Mouse (Mus musculus) left cerebral cortex, postnatal 25 days (tissue): ENCODE results near the gene Kif13a. TPM values are rescaled to one million over a fixed set of nuclear protein-coding genes. Genes with fewer than 3 reads are reported as not detected.
A peak's percentile ranks its signal among the peaks of the same experiment; 100 is the strongest.

ENCODE experiments used
- DNase-seq, 2 experiments: peaks; one replicate each; pipeline ENCODE4 v3.0.0; 2022; ENCODE audit warnings: low spot score in 2 of 2, mixed read lengths in 1 of 2
- intact Hi-C: fragments of 180-260 bp; cut with DNase I; formaldehyde crosslinking; loops from one replicate; pipeline ENCODE4 v1.15.1; 2025
- total RNA-seq, 2 experiments: library from RNA; stranded (reverse); gene quantifications; 2 replicates each; pipeline ENCODE4 v1.2.3; 2021

Gene Kif13a
- total RNA-seq, 2 experiments from 2014 or later = 17.7 to 18.1 TPM

- intact Hi-C loops = no loop called here
- DNase-seq = no peak
Observed at GRCm38 (mm10) chr13:46748138-46748873, 181.4 kb downstream of the Kif13a start.

- no peak for DNase-seq
- intact Hi-C loops = no loop called here
Observed at GRCm38 (mm10) chr13:46743821-46744220, 185.8 kb downstream of the Kif13a start.

GRCm38 (mm10) chr13:46742367-46742766 lies 187.3 kb downstream of the Kif13a start:
- intact Hi-C loops = no loop called here
- DNase-seq = peak in 1 of 2 experiments; percentile 33

- intact Hi-C loops = no loop called here
- DNase-seq = no peak
Observed at GRCm38 (mm10) chr13:46739426-46739825, 190.2 kb downstream of the Kif13a start.

- intact Hi-C loops = no loop called here
- no peak for DNase-seq
Observed at GRCm38 (mm10) chr13:46737482-46737881, 192.2 kb downstream of the Kif13a start.

GRCm38 (mm10) chr13:46736479-46736865 lies 193.2 kb downstream of the Kif13a start:
- no peak for DNase-seq
- intact Hi-C loops = no loop called here

- intact Hi-C loops = no loop called here
- peak; percentile 26 to 33 for DNase-seq
Observed at GRCm38 (mm10) chr13:46735808-46736478, 193.7 kb downstream of the Kif13a start.

GRCm38 (mm10) chr13:46735219-46735807 lies 194.4 kb downstream of the Kif13a start:
- DNase-seq = no peak
- intact Hi-C loops = no loop called here

GRCm38 (mm10) chr13:46729998-46730397 lies 199.7 kb downstream of the Kif13a start:
- intact Hi-C loops = no loop called here
- no peak for DNase-seq

GRCm38 (mm10) chr13:46728411-46728810 lies 201.3 kb downstream of the Kif13a start:
- DNase-seq = peak in 1 of 2 experiments; percentile 11

GRCm38 (mm10) chr13:46727837-46728268 lies 201.8 kb downstream of the Kif13a start, which contains the start of gene Nup153:
Gene Nup153 (minus strand): TSS chr13:46727940.
- DNase-seq = peak; percentile 99 to 100
- intact Hi-C loops = no loop called here

More at GRCm38 (mm10) chr13:46728411-46728810, 201.3 kb downstream of the Kif13a start:
- intact Hi-C loops = no loop called here

- DNase-seq = peak in 1 of 2 experiments; percentile 30
- intact Hi-C loops = no loop called here
Observed at GRCm38 (mm10) chr13:46727038-46727836, 202.4 kb downstream of the Kif13a start.

GRCm38 (mm10) chr13:46726288-46727037 lies 203.2 kb downstream of the Kif13a start:
- DNase-seq = peak in 1 of 2 experiments; percentile 12
- intact Hi-C loops = no loop called here

- intact Hi-C loops = no loop called here
- DNase-seq = no peak
Observed at GRCm38 (mm10) chr13:46725227-46725626, 204.4 kb downstream of the Kif13a start.

- DNase-seq = peak in 1 of 2 experiments; percentile 27
- intact Hi-C loops = no loop called here
Observed at GRCm38 (mm10) chr13:46724371-46724770, 205.3 kb downstream of the Kif13a start.

- intact Hi-C loops = no loop called here
- no peak for DNase-seq
Observed at GRCm38 (mm10) chr13:46721009-46721408, 208.7 kb downstream of the Kif13a start.

- intact Hi-C loops = no loop called here
- no peak for DNase-seq
Observed at GRCm38 (mm10) chr13:46718893-46719400, 210.7 kb downstream of the Kif13a start.

- DNase-seq = no peak
- intact Hi-C loops = no loop called here
Observed at GRCm38 (mm10) chr13:46715976-46716639, 213.6 kb downstream of the Kif13a start.
